Mouse (Mus musculus) stomach, postnatal 0 days (tissue): ENCODE measurements at regions not wholly inside any gene's neighbourhood (a gene's known extent, or its start where the extent isn't known, plus 50 kb on each side); places are given as distances from the start of the nearest gene placed in this dataset.

Source experiments
- CTCF ChIP-seq: IDR thresholded peaks from 2 replicates; pipeline ENCODE4 v1.5.1; 2016; ENCODE audit warnings: antibody characterized with exemption, low read depth, mild to moderate bottlenecking, moderate library complexity
- EP300 ChIP-seq: optimal IDR thresholded peaks from 2 replicates; pipeline ENCODE3; 2016; ENCODE audit warnings: antibody characterized with exemption

DNA sequence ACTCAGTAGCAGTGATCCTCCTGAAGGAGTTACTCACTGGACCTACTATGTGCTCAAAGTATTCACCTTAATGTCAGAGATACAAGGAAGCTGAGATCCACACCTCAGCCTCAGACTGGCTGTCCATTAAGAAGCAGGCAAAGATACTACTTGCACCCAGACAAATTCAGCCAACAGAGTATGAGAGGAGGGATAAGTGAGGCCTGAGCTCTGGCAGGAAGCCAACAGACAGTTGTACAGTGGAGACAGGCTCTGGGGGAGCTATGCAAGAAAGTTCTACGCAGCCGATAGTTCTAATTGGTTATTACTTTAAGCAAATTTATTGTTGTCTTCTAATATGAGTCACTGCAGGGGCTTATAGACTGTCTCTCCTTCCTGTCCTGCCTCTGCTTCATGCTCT lies 152.2 kb upstream of the Mgmt start:
- TF ChIP-seq CTCF (no peak), EP300 (no peak)
